Mouse (Mus musculus) midbrain, postnatal 0 days (tissue): Measurements from ENCODE around the gene Fbxo41. TPM values are rescaled to one million over a fixed set of nuclear protein-coding genes. Genes with fewer than 3 reads are reported as not detected.

Source experiments
- ATAC-seq: fragments of 200-750 bp; cut with Nextera tagmentation; 2 replicates; pipeline ENCODE4 v1.8.0; 2017; ENCODE audit warnings: moderate number of reproducible peaks, mild to moderate bottlenecking, moderate TSS enrichment, moderate library complexity; ENCODE audit not compliant: low FRiP score
- DNase-seq: peaks from one replicate; pipeline ENCODE4 v3.0.0-alpha.2; 2015; ENCODE audit warnings: low spot score
- H3K27ac ChIP-seq: fragments of 300-500 bp; sonication (generic); 2 replicates; pipeline ENCODE4 v1.5.1; 2014; ENCODE audit warnings: low read depth, mild to moderate bottlenecking, low read length, mixed read lengths
- H3K27me3 ChIP-seq: fragments of 300-500 bp; sonication (generic); 2 replicates; pipeline ENCODE4 v1.6.1; 2014; ENCODE audit warnings: low read length, control low read depth, mixed read lengths; ENCODE audit not compliant: insufficient read depth
- H3K36me3 ChIP-seq: fragments of 300-500 bp; sonication (generic); 2 replicates; pipeline ENCODE4 v1.6.1; 2014; ENCODE audit warnings: low read length, control low read depth, mixed read lengths; ENCODE audit not compliant: insufficient read depth
- H3K4me1 ChIP-seq: fragments of 300-500 bp; sonication (generic); 2 replicates; pipeline ENCODE4 v1.6.1; 2014; ENCODE audit warnings: mild to moderate bottlenecking, control low read depth, antibody characterized with exemption, low read length, mixed read lengths; ENCODE audit not compliant: insufficient read depth
- H3K4me2 ChIP-seq: fragments of 300-500 bp; sonication (generic); 2 replicates; pipeline ENCODE4 v1.6.1; 2014; ENCODE audit warnings: low read depth, mild to moderate bottlenecking, low read length, mixed read lengths; ENCODE audit not compliant: poor library complexity, severe bottlenecking
- H3K4me3 ChIP-seq: fragments of 300-500 bp; sonication (generic); 2 replicates; pipeline ENCODE4 v1.5.1; 2014; ENCODE audit warnings: low read depth, mild to moderate bottlenecking, low read length, moderate library complexity
- H3K9ac ChIP-seq: fragments of 300-500 bp; sonication (generic); replicated peaks from 2 replicates; pipeline ENCODE4 v1.6.1; 2014; ENCODE audit warnings: mild to moderate bottlenecking, low read length, moderate library complexity, mixed read lengths; ENCODE audit not compliant: poor library complexity, severe bottlenecking
- H3K9me3 ChIP-seq: fragments of 300-500 bp; sonication (generic); 2 replicates; pipeline ENCODE4 v1.6.1; 2016; ENCODE audit warnings: low read length, control low read depth
- CTCF ChIP-seq: IDR thresholded peaks from 2 replicates; pipeline ENCODE4 v1.5.1; 2016; ENCODE audit warnings: antibody characterized with exemption, mild to moderate bottlenecking
- WGBS: fragments of 180-500 bp; shearing (Covaris S2); extraction: QIAGEN DNeasy Blood & Tissue Kit; methylation state at CpG from one replicate; pipeline ENCODE4 v1.1.7; 2014; 5-methylcytosine and 5-hydroxymethylcytosine counted together
- polyA plus RNA-seq: library from polyadenylated mRNA; unstranded; fragments of >200 nt; fragmentation: Nextera tagmentation; extraction: Ambion mirVana; gene quantifications from 2 replicates; pipeline ENCODE4 v1.2.1, GENCODE M21; 2015
- total RNA-seq: library from RNA; depleted of rRNA; stranded (reverse); fragments of >200 nt; gene quantifications from 2 replicates; pipeline ENCODE4 v1.2.3, GENCODE M21; 2014

Fbxo41 gene
- total and polyA plus RNA-seq, 2 experiments from 2014 or later = 13.3 to 67.3 TPM

DNA sequence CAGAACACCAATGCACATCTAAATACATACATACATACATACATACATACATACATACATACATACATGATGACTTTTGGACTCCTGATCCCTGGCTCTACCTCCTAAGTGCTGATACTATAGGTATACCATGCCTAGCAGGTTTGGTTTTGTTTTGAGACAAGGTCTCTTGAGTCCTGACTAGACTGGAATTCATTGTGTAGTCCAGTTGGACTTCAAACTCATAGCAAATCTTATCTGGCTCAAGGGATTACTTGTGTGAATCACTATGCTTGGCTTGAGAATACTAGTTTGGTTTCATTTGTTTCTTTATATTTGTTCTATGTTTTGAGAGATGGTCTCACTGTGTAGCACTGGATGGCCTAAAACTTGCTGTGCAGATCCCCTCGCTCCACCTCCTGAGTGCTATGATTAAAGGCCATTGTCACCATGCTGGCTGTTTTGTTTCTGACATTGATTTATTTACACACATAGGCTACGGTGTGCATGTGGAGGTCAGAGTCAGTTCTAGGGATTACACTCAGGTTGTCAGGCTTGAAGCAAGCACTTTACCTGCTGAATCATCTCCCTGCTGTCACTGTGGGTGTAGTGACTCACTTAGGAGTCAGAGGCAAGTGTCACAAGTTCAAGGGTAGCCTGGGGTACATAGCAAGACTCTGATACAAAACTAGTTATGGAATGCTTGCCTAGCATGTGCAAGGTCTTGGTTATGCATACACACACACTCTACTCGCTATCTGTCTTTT lies 59.1 kb downstream of the Fbxo41 start:
- peaks cover 56% of the 10 kb centered on the region for H3K36me3 ChIP-seq
- WGBS = 92% methylated on average over 3 of the region's 3 CpGs

DNA sequence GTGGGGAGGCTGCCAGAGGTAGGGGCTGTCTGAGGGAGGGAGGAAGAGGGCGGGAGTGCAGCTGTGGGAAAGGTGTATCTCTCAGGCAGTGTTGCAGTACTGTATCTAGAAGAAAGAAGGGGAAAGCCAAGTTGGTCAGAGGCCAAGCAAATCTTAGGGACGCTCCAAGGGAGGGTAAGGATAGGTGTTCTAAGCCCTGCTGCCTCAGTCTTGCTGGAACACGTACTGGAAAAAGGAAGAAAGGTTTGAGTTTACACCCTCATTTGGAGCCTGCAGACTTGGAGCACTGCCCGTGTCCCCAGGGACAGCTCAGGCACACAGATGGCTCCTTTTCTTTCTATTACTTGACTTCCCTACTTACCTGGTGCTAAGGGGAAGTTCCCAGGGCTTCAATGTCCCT lies 61.7 kb downstream of the Fbxo41 start:
- Histone ChIP-seq H3K27me3 (no peaks in the 10 kb centered on the region), H3K36me3 (peaks cover 56% of the 10 kb centered on the region), H3K4me2 (no peak overlapping the region), H3K9ac (no peak overlapping the region), H3K9me3 (no peaks in the 10 kb centered on the region), H3K4me3 (no peak overlapping the region), H3K27ac (no peak overlapping the region), H3K4me1 (no peaks in the 10 kb centered on the region)
- TF ChIP-seq CTCF = no peak
- DNase-seq (no peak), ATAC-seq (no peak)
- WGBS = 88% methylated on average over 4 of the region's 4 CpGs

More for the DNA sequence above, 59.1 kb downstream of the Fbxo41 start:
- Histone ChIP-seq H3K27me3 (no peaks in the 10 kb centered on the region), H3K4me1 (no peaks in the 10 kb centered on the region), H3K27ac (no peak overlapping the region), H3K9me3 (no peaks in the 10 kb centered on the region), H3K4me3 (no peak overlapping the region), H3K4me2 (no peak overlapping the region), H3K9ac (no peak overlapping the region)
- DNase-seq (no peak), ATAC-seq (no peak)
- TF ChIP-seq CTCF = no peak

DNA sequence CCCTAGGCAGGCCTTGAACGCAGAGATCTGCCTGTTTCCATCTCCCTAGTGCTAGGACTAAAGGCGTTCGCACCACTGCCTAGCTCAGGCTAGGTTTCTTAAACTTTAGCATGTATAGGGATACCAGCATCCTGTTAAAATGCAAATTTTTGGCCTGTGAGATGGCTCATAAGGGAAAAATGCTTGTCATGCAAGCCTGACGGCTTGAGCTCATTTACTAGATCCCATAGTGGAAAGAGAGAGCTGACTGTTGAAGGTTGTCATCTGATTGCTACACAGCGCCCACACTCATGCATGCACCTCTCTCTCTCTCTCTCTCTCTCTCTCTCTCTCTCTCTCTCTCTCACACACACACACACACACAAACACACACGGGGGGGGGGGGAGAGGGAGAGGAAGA lies 66.2 kb downstream of the Fbxo41 start:
- H3K4me2 ChIP-seq = no peak overlapping the region
- no peak for DNase-seq
- no peaks in the 10 kb centered on the region for H3K27me3 ChIP-seq
- H3K4me3 ChIP-seq = no peak overlapping the region
- 88% methylated on average over 5 of the region's 6 CpGs for WGBS
- no peak for ATAC-seq
- no peaks in the 10 kb centered on the region for H3K9me3 ChIP-seq
- H3K9ac ChIP-seq = no peak overlapping the region
- H3K27ac ChIP-seq = no peak overlapping the region
- H3K36me3 ChIP-seq = peaks cover 26% of the 10 kb centered on the region
- H3K4me1 ChIP-seq = no peaks in the 10 kb centered on the region
- no peak for TF ChIP-seq CTCF

DNA sequence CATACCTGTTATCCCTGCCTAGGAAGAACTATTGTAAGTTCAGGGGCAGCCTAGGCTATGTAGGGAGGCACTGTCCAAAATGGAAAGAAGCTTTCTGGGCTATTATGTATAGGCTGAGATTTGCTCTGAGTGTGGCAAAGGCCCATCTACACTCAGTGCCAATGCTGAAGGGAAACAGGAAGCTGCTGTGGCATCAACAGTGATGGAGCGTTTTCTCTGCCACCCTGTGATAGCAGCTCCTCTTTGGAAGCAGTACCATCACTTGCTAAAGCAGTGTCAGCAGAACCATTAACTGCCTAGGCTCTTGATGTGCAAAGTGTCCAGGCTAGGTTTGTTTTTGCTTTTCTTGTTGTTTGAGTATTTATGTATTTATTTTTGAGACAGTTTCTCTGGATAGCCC lies 66.6 kb downstream of the Fbxo41 start:
- Histone ChIP-seq H3K4me1 (no peaks in the 10 kb centered on the region), H3K36me3 (peaks cover 25% of the 10 kb centered on the region), H3K27ac (no peak overlapping the region), H3K4me3 (no peak overlapping the region), H3K27me3 (no peaks in the 10 kb centered on the region), H3K9me3 (no peaks in the 10 kb centered on the region), H3K4me2 (no peak overlapping the region), H3K9ac (no peak overlapping the region)
- WGBS = 79% methylated on average over 1 of the region's 1 CpGs
- TF ChIP-seq CTCF = no peak
- ATAC-seq = no peak
- DNase-seq = no peak

- Histone ChIP-seq H3K9ac (no peak overlapping the region), H3K4me2 (no peak overlapping the region), H3K9me3 (no peaks in the 10 kb centered on the region), H3K27me3 (no peaks in the 10 kb centered on the region), H3K4me3 (no peak overlapping the region), H3K4me1 (no peaks in the 10 kb centered on the region), H3K27ac (no peak overlapping the region), H3K36me3 (peaks cover 6% of the 10 kb centered on the region)
- ATAC-seq (no peak), DNase-seq (no peak)
- WGBS = 85% methylated on average over 5 of the region's 5 CpGs
- no peak for TF ChIP-seq CTCF
Measured at GRCm38 (mm10) chr6:85433865-85434264, 68.9 kb downstream of the Fbxo41 start.

DNA sequence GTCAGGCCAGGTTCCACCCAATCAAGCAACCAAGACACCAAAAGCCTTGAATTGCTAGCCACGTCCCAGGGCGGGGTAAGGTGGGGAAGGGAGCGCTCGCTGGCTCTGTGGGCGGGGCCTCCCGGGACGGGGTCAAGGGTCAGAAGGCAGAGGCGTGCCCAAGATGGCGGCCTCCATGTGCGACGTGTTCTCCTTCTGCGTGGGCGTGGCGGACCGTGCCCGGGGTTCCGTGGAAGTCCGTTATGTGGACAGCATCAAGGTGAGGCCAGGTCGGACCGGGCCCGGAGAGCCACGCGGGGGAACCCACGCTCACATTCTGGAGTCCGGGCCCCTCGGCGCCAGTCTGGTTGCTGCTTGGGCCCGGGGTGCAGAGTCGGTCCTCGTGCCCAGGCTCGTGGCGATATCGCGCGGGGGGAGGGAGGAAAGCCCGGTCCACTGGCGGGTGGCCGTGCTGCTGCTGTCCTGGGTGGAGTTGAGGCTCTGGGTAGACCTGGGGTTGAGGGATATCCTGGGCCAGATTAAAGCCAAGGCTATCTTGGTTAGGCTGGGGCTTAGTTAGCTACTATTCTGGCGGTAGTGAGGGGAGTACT lies 70.9 kb downstream of the Fbxo41 start, which contains the start of gene Smyd5:
Gene Smyd5, plus strand, starts transcription at position 148 of the 590 bp plus-strand sequence.
- H3K4me3 ChIP-seq = peak within 1 kb of the TSS; percentile 95
- peak within 1 kb of the TSS; percentile 76 for H3K9ac ChIP-seq
- H3K27ac ChIP-seq = no peak within 1 kb of the TSS
- H3K4me2 ChIP-seq = peak within 1 kb of the TSS; percentile 83
- WGBS = 0% methylated on average over 38 of the region's 39 CpGs
- peak; percentile 81 for ATAC-seq
- DNase-seq = peak; percentile 66
- TF ChIP-seq CTCF = no peak
- H3K4me1 ChIP-seq = no peaks in the 10 kb centered on the region
- H3K27me3 ChIP-seq = no peaks in the 10 kb centered on the region
- H3K9me3 ChIP-seq = no peaks in the 10 kb centered on the region
- H3K36me3 ChIP-seq = no peaks in the 10 kb centered on the region
